Mouse (Mus musculus) G1E (cell line): ENCODE measurements at regions not wholly inside any gene's neighbourhood (a gene's known extent, or its start where the extent isn't known, plus 50 kb on each side); places are given as distances from the start of the nearest gene placed in this dataset.

Source experiments
- CTCF ChIP-seq: IDR thresholded peaks from 2 replicates; pipeline ENCODE4 v1.5.1; 2012; ENCODE audit warnings: low read depth, low read length, inconsistent platforms, mixed read lengths
- GATA1 ChIP-seq: IDR thresholded peaks from 2 replicates; pipeline ENCODE4 v1.6.1; 2012; ENCODE audit warnings: borderline replicate concordance, low read length, inconsistent platforms, mixed read lengths
- GATA2 ChIP-seq: IDR thresholded peaks from 2 replicates; pipeline ENCODE4 v1.6.1; 2012; ENCODE audit warnings: low read depth, low read length, inconsistent platforms, borderline replicate concordance
- POLR2AphosphoS5 ChIP-seq: IDR thresholded peaks from 2 replicates; pipeline ENCODE4 v1.6.1; 2012; ENCODE audit warnings: low read depth, low read length, inconsistent platforms; ENCODE audit not compliant: insufficient replicate concordance
- TAL1 ChIP-seq: conservative IDR thresholded peaks from 2 replicates; pipeline ENCODE4 v1.6.1; 2012; ENCODE audit warnings: low read depth, low read length, inconsistent platforms, mixed read lengths

- TF ChIP-seq GATA1, result no peak
- no peak for TF ChIP-seq CTCF
- no peak for TF ChIP-seq POLR2AphosphoS5
- TF ChIP-seq TAL1, result no peak
- no peak for TF ChIP-seq GATA2
Measured at GRCm38 (mm10) chr6:116974841-116975240, 193.5 kb upstream of the Cxcl12 start.
